Mouse (Mus musculus): ENCODE measurements around the gene Tpx2.

The Tpx2 gene

GRCm38 (mm10) chr2:152862638-152863037 lies 14.9 kb downstream of the Tpx2 start:
- no peak for DNase-seq (ENCODE audit: low spot score)

GRCm38 (mm10) chr2:152863346-152863745 lies 15.6 kb downstream of the Tpx2 start:
- DNase-seq (ENCODE audit: low spot score) = no peak

DNA sequence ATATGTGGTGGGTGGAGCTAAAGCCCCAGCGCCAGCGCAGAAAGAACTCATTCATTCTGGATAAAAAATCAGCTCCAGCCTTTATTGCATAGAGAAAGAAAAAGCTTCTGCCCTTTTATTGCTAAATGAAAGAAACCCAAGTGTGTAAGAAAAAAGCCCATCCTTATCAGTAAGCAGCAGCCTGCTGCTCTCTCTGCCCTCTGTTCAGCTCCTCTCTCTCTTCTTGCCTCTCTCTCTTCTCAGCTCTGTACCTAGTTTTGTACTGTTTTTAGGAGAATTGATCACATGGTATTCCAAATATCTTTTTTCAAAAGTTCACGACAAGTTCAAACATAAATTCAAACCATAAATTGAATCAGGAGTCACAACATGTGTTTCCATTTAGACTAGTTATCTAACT lies 30.5 kb downstream of the Tpx2 start:
- peak; percentile 28 for DNase-seq (ENCODE audit: low spot score)

DNA sequence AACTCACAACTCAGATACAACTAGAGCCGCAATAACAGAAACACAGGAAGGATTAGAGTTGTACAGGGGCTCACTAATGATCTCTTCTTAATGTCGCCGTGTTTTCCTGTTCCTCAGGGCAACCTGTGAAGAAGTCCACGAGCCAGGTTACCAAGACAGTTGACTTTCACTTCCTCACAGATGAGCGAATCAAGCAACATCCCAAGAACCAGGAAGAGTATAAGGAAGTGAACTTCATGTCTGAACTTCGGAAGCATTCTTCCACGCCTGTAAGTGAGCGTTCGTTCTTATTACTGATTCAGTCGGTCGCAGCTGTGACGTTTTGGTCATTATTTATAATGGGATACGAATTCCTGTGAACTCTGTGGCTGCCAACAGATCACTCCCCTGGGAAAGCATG lies 33.1 kb downstream of the Tpx2 start:
- DNase-seq (ENCODE audit: low spot score) = no peak

- DNase-seq (ENCODE audit: low spot score) = no peak
These were observed 36.4 kb downstream of the Tpx2 start for GRCm38 (mm10) chr2:152884101-152884645.

DNA sequence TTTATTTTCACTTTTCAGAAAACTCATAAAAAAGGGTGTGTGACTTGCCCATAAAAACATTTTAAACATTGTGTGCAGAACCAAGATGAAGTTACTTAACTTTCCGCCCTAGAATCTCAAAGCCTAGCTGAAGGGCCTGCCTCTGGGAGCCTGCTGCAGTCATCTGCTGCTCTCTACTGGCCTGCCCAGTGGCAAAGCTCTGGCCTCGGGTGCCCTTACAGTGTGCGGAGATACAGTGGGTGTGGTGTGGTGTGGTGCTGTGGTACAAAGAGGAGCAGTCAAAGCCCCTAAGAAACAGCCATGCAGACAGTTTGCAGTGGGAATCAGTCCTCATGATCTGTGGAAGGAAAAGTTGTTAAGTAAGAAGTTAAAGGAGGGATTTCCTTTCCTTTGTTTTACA lies 39.5 kb downstream of the Tpx2 start:
- DNase-seq (ENCODE audit: low spot score) = no peak

GRCm38 (mm10) chr2:152888774-152889173 lies 41.0 kb downstream of the Tpx2 start:
- no peak for DNase-seq (ENCODE audit: low spot score)

- no peak for DNase-seq (ENCODE audit: low spot score)
These were observed 48.1 kb downstream of the Tpx2 start for GRCm38 (mm10) chr2:152895834-152896233.

- no peak for DNase-seq (ENCODE audit: low spot score)
These were observed 49.2 kb downstream of the Tpx2 start for GRCm38 (mm10) chr2:152896926-152897325.

GRCm38 (mm10) chr2:152899011-152899410 lies 51.2 kb downstream of the Tpx2 start:
- no peak for DNase-seq (ENCODE audit: low spot score)

DNA sequence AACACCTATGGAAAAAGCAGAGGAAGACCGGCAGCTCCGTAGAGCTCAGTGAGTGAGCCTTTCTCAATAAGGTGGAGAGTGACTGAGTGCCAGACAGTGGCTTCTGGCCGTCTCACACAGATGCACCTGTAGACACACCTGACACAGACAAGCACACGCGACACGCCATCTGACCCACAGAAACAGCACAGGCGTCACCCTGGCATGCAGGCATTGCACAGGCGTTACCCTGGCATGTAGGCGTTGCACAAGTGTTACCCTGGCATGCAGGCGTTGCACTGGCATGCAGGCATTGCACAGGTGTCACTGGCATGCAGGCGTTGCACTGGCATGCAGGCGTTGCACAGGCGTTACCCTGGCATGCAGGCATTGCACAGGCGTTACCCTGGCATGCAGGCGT lies 53.5 kb downstream of the Tpx2 start:
- DNase-seq (ENCODE audit: low spot score) = no peak

- no peak for DNase-seq (ENCODE audit: low spot score)
These were observed 54.9 kb downstream of the Tpx2 start for GRCm38 (mm10) chr2:152902658-152903057.

DNA sequence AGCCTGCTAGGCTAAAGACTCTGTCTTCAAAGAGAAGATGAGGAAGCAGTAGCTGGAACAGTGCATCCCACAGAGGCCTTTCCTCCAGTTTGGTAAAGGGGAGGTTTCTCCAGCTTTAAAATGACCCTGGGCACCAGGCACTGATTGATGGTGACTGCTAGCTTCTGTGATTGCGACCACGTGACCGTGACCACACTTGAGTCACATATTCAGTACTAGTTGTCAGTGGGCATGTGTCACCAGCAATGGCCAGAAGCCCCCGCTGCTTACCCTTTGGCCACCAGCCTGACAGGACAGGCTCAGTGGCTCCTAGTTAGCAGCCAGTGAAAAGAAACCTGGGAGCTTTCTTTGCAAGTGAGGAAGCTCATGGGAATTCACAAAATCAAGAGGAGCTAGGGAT lies 55.8 kb downstream of the Tpx2 start:
- no peak for DNase-seq (ENCODE audit: low spot score)

DNA sequence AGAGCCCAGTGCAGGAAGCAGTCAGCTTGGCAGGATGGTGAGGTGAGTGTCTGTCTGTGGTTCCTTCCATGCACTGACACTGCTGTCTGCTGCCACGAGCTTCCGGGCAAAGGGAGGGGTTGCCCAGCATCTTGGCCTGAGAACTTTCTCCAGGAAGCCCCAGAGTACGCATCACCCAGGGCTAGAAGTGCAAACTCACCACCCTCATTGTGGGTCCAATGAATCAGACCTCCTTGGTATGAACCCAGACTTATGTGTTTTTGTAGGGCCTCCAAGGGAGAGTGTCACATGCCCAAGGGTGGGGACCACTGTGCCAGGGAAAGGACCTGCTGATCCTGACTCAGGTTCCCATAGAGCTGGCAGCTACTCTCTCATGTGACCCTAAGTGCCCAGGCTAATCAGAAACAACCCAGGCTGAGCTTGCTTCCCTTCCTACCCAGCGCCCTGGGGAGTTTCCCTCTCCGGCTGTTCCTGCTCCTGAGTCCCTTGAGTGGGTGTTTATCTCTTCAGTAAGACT lies 56.4 kb downstream of the Tpx2 start:
- no peak for DNase-seq (ENCODE audit: low spot score)

DNA sequence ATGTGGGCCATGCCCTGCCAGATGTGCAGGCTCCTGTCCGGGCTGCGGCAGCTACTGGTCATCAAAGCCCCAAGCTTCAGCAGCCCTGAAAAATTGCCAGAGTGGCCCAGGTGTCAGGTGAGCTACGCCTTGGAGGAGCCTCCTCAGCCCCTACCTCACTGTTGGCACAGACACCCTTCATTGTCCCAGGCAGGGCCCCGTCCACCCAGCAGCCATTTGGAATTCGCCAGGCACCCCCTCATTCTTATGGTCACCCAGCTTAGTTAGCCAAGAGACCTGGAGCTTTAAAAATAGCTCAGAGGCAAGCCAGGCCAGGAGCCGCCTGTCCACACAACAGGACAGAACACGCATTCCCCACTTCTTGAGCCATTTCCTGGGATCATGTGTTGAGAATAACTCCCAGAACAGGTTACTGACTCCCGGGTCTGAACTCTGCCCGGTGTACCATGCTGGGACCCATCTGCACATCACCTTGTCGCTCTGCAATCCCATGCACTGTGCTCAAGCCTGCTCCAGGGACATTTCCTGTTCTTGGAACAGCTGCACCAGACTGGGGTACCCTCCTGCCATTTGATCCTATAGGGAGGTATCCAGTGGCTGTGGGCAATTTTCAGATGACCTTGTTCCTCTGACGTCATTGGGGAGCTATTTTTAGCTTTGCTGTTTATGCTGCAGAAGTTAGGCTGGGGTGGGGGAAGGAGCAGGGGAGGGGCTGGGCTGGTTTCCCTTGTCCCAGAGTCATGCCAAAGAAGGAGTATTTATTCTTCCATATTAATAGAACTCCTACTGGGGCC lies 57.5 kb downstream of the Tpx2 start:
- DNase-seq (ENCODE audit: low spot score) = no peak

DNA sequence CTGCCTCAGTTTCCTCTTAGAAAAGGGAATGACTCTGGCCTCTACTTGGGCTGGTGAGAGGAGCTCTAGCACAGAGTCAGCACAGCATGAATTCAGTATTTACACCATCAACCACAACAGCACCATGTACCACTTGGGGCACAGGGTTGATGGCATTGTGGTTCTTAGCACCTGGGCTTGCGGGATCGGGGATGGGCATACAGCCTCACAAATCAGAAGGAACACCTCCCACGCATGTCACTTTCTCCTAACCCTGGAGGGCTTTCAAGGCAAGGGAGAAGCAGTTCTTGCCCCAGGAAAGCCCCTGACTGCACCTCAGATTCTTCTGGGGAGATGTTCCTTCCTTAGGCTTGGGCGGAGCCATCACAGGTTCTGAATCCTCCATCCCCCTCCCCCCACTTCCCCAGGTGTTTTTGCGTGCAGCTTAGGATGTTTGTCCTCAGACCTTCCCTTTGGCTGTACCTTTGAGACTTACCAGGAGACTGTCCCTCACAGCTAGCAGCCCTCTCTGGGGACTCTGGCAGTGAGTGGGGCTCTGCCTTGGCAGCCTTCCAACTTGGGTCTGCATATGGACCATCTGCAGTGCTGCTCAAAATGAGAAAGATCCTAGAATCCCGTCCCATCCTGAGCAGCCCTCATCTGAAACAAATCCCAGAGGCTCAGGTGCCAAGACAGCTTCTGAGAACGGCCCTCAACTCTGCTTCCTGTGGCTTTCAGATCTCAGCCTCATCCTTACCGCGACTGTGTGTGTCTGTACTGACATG lies 58.7 kb downstream of the Tpx2 start:
- DNase-seq (ENCODE audit: low spot score) = no peak

GRCm38 (mm10) chr2:152907114-152907943 lies 59.6 kb downstream of the Tpx2 start:
- no peak for DNase-seq (ENCODE audit: low spot score)

DNA sequence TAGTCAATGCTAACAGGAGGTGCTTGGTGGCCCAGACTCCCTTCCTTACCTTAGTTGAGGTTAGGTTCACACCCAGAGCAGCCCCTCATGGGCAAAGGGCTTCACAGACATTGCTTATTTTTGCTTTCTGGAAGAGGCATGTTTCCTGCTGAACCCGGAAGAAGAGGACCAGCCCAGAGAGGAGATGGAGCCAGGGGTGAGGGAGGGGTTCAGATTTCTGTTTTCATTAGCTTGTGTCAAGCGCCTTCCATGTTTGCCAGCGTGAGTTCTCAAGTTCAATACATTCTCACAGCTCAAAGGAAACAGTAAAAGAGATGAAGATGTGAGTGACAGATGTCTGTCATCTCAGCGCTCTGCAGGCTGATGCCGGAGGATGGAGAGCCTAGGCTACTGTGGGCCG lies 62.1 kb downstream of the Tpx2 start:
- no peak for DNase-seq (ENCODE audit: low spot score)

- no peak for DNase-seq (ENCODE audit: low spot score)
These were observed 63.3 kb downstream of the Tpx2 start, which contains the start of gene Mylk2 for GRCm38 (mm10) chr2:152911031-152911430. Gene Mylk2, plus strand, starts transcription at chr2:152911352.

GRCm38 (mm10) chr2:152911432-152911831 lies 63.7 kb downstream of the Tpx2 start:
- DNase-seq (ENCODE audit: low spot score) = no peak

DNA sequence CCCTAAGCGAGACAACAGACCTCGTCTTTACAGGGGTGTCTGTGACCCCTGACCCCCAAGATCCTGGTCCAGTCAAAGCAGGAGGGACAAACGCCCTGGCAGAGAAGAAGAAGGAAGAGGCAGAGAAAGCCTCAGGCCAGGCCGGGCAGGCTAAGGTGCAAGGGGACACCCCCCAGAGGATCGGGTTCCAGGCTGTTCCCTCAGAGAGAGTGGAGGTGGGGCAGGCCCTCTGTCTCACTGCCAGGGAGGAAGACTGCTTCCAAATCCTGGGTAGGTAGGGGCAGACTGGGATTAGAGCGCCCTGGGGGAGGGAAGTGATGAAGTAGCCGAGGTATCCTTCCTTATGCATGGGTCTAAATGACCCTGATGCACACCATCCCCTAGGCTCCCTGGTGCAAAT lies 65.7 kb downstream of the Tpx2 start:
- no peak for DNase-seq (ENCODE audit: low spot score)
